Mouse (Mus musculus): ENCODE measurements around the gene Als2cr12. TPM values are rescaled to one million over a fixed set of nuclear protein-coding genes. Genes with fewer than 3 reads are reported as not detected.
"Not testable (repeated sequence)": the region's sequence is repeated elsewhere in the genome, so short reads cannot be mapped to it uniquely, and the experiment has no call there.

Gene Als2cr12
- polyA plus RNA-seq, 1 experiment from 2014 or later: not detected

DNA sequence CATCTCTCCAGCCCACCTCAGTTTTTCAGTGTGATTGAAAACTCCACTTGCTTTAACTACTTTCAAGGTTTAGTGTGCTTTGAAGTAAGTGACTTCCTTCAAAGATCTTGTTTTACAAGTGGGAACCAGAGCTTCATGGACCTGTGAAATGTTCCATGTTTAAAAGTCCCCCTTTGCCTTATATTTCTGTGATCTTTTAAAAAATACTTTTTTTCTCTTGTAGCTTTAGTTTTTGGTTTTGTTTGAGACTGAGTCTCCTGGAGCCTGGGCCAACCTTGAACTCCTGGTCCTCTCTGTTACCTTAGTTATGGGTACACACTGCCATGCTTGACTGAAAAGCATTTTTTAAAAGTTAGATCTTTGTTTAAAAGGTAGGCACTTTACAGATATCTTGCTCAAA, 19.7 kb upstream of the Als2cr12 start:
- Histone ChIP-seq H3K4me1 (peaks cover 11% of the 10 kb centered on the region; the same call in 1 of the 2 replicates), H3K9me3 (no peaks in the 10 kb centered on the region), H3K4me3 (no peak overlapping the region), H3K27me3 (ENCODE audit: insufficient read depth, poor library complexity, severe bottlenecking) (no peaks in the 10 kb centered on the region), H3K27ac (no peak overlapping the region), H3K36me3 (peaks cover 28% of the 10 kb centered on the region)
- no peak for DNase-seq (ENCODE audit: low spot score)

DNA sequence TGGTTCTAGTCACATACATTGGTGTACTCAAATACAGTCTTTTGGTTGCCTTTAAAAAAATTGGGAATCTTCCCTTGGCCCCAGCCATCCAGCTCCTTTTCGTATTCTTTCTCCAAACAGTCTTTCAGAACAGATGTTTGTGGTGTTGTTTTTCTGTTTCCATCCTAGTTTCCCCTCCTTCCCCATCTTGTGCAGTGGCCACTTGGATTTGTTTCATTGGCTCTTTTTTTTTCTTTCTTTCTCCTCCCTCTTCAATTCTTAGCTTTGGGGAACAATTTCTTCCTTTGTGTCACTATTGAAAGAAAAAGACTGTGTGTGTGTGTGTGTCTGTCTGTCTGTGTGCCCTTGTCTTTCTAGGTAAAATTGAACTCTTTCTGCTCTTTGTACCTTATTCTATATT, 18.6 kb upstream of the Als2cr12 start:
- Histone ChIP-seq H3K4me3 (peak overlapping the region; percentile 78), H3K9me3 (no peaks in the 10 kb centered on the region), H3K27ac (peak overlapping the region; percentile 98; the same call in 1 of the 2 replicates), H3K36me3 (peaks cover 28% of the 10 kb centered on the region), H3K4me1 (peaks cover 11% of the 10 kb centered on the region; the same call in 1 of the 2 replicates), H3K27me3 (ENCODE audit: insufficient read depth, poor library complexity, severe bottlenecking) (no peaks in the 10 kb centered on the region)
- no peak for DNase-seq (ENCODE audit: low spot score)
- WGBS: 68% methylated on average over 1 of the region's 1 CpGs

DNA sequence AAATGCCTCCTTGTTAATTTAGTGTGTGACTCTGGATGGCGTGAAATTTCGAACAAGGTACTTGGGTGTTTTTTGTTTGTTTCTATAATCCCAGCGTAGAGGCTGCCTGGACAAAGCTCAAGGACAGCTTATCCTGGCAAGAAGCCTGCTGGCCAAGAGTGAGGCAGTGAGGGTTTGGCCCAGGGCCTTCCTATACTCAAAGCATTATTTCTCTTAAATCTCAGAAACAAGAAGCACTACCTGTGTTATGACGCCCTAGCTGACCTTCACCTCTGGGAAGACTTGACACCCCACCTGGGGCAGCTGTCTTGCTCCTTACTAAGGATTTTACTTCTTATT, 18.1 kb upstream of the Als2cr12 start:
- Histone ChIP-seq H3K27ac (peak overlapping the region; percentile 98), H3K27me3 (ENCODE audit: insufficient read depth, poor library complexity, severe bottlenecking) (no peaks in the 10 kb centered on the region), H3K36me3 (peaks cover 24% of the 10 kb centered on the region), H3K4me3 (peak overlapping the region; percentile 78), H3K4me1 (peaks cover 11% of the 10 kb centered on the region; the same call in 1 of the 2 replicates), H3K9me3 (no peaks in the 10 kb centered on the region)
- DNase-seq (ENCODE audit: low spot score): no peak
- 56% methylated on average over 4 of the region's 4 CpGs for WGBS

DNA sequence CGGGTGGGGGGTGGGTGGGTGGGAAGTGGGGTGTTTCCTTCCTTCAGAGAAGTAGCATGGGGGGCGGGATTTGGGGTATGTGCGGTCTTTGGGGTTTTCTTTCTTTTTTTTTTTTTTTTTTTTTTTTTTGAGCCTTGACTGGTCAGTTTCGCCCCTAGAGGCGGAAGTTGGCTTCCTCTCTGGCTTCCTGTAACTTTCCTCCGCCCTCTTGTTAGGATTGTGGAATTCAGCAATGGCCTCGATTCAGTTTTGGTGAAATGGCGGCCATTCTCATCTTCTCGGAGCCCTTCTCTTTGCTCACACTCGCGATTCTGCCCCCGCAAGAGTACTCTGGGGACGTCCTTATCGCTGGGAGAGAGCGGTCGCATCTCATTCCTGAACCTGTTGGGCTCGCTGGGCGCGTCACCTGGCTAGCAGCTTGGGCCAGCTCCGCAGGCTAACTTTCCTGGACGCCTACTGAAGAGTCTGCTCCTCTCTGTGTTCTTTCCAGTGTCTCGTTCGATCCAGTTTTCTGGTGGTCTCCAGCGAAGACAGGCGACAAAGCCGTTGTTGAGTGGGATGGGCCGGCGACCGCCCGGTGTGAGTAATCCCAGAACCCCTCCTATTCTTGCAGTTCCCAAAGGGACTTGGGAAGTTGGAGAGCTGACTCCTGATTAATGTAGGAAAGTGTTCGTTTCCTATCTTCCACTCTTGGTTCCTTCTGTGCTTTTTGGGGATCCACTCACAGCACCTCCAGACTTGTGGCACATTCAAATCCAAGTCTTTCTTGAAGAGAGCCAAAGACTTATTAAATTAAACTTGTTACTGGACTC, 17.5 kb upstream of the Als2cr12 start:
- H3K4me1 ChIP-seq: peaks cover 11% of the 10 kb centered on the region; the same call in 1 of the 2 replicates

DNA sequence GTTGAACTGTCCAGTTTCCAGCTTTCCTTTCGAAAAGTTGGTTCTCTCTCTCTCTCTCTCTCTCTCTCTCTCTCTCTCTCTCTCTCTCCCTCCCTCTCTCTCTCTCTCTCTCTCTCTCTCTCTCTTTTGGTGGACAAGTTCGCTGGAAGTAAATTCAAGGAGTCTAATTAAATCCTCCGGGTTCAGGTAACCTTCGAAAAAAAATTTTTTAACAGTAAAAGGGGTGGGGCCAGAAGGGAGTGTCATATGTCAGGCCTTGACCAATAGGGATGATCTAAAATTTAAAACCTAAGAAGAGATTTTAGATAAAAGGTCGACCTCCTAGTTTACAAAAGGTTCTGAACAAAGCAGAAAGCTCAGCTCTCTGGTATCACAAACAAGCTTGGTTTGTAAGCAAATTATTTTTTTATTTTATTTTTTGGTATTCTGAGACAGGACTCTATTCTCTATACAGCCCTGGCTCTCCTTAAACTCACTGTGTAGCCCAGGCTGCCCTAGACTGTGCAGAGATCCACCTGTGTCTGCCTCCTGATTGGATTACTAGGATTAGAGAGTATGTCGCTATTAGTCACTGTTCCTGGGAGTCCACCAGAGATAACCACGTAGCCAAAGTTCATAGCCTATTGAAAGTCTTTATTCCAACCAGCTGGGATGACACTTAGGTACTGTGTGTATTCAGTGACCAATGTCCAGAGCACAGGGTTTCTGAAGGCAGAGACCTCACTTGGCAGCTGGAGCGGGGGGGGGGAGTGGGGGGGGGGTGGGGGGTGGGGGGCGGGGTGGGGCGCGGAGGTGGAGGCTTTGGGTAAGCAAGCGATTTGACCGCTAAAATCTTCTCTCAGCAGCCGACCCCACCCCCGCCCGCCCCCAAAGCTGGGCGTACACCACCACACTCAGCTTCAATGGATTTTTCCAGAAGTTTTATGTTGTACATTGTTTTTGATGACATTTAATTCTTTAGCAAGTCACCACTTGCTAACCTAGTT, 16.6 kb upstream of the Als2cr12 start:
- no peaks in the 10 kb centered on the region for H3K27me3 ChIP-seq (ENCODE audit: insufficient read depth, poor library complexity, severe bottlenecking)
- DNase-seq (ENCODE audit: low spot score): peak; percentile 89
- H3K9me3 ChIP-seq: no peaks in the 10 kb centered on the region
- peak overlapping the region; percentile 78 for H3K4me3 ChIP-seq
- 3% methylated on average over 13 of the region's 17 CpGs for WGBS
- peaks cover 11% of the 10 kb centered on the region; the same call in 1 of the 2 replicates for H3K4me1 ChIP-seq
- peaks cover 15% of the 10 kb centered on the region for H3K36me3 ChIP-seq
- peak overlapping the region; percentile 98 for H3K27ac ChIP-seq

More for the DNA sequence above, 17.5 kb upstream of the Als2cr12 start:
- 4% methylated on average over 29 of the region's 31 CpGs for WGBS
- DNase-seq (ENCODE audit: low spot score): peak; percentile 83
- Histone ChIP-seq H3K4me3 (peak overlapping the region; percentile 78), H3K36me3 (peaks cover 22% of the 10 kb centered on the region), H3K9me3 (no peaks in the 10 kb centered on the region), H3K27ac (peak overlapping the region; percentile 98), H3K27me3 (ENCODE audit: insufficient read depth, poor library complexity, severe bottlenecking) (no peaks in the 10 kb centered on the region)

DNA sequence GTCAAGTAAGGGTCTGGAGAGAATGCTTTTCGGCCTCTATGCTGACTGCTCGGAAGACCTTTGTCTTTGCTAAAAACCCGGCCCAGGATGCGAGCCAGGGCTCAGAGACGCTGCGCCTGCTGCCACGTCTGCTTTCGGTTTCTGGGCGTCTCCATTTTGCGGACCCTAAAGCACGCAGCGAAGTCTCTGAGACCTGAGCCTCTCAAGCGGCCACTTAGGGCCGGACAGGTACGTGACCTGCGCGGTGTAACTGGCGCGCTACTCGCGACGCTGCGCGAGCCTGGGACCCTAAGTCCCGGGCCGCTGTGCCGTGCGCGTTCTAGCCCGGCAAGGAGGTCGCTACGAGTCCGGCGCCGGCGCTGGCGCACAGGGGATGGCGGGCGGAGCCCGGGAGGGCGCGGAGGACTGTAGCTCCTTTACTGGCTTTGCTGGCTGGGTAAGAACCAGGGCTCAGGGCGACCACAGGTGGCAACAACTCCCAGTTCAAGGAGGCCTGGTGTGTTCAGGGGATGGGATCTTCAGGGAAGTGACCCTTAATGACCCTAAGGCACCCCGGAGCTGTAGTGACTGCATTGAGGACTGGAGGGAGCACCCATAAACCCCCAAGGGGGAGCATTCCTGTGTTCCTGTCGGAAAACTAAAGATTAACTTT, 15.7 kb upstream of the Als2cr12 start, which contains the start of gene Cflar:
Gene Cflar (plus strand): TSS at position 144 of the 652 bp plus-strand sequence.
- WGBS: 0% methylated on average over 45 of the region's 45 CpGs

DNA sequence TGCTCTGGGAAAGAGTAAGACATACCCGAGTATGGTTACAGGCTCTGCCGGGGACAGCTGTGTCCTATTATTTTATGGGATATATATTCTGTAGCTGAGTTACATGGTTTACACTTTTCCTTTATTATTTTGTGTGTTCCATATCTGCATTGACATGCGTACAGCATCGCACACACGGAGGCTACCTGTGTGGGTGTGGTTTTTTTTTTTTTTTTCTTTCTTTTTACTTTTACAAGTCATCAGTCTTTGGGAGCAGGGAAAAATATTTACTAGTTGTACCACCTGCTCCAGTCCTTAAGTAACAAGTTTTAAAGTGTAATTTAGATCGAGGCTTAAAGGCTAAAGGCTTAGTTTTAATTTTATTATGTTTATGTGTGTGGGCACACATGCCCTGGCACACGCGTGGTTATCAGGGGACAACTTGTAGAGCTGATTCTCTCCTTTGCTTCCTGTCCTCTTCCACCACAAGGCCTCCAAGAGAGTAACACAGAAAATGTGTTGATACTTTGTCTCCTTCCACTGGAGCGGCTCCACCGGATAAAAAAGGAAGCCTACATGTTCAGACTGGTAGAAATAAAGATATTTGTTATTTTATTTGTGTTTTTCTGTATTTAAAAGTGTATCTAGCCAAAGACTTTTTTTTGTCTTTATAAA, 15.0 kb upstream of the Als2cr12 start:
- Histone ChIP-seq H3K27me3 (ENCODE audit: insufficient read depth, poor library complexity, severe bottlenecking) (no peaks in the 10 kb centered on the region), H3K36me3 (peaks cover 9% of the 10 kb centered on the region), H3K27ac (peak overlapping the region; percentile 98), H3K4me1 (peaks cover 7% of the 10 kb centered on the region; the same call in 1 of the 2 replicates), H3K4me3 (peak overlapping the region; percentile 78), H3K9me3 (no peaks in the 10 kb centered on the region)
- peak; percentile 76 for DNase-seq (ENCODE audit: low spot score)
- WGBS: 49% methylated on average over 10 of the region's 10 CpGs

More for the DNA sequence above, 15.7 kb upstream of the Als2cr12 start, which contains the start of gene Cflar:
- Histone ChIP-seq H3K4me1 (peaks cover 11% of the 10 kb centered on the region; the same call in 1 of the 2 replicates), H3K4me3 (peak within 1 kb of the TSS; percentile 78), H3K27me3 (ENCODE audit: insufficient read depth, poor library complexity, severe bottlenecking) (no peaks in the 10 kb centered on the region), H3K9me3 (no peaks in the 10 kb centered on the region), H3K36me3 (peaks cover 10% of the 10 kb centered on the region), H3K27ac (peak within 1 kb of the TSS; percentile 98)
- peak; percentile 90 for DNase-seq (ENCODE audit: low spot score)

DNA sequence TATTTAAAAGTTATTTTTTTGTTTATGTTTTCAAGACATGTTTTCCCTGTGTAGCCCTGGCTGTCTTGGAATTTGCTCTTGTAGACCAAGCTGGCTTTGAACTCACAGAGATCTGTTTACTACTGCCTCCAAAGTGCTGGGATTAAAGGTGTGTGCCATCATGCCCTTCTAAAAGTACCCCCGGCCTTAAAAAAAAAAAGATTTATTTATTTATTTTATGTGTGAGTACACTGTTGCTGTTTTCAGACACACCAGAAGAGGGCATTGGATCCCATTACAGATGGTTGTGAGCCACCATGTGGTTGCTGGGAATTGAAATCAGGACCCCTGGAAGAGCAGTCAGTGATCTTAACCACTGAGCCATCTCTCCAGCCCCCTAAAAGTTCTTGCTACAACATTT, 14.3 kb upstream of the Als2cr12 start:
- not testable (repeated sequence) for H3K27me3 ChIP-seq (ENCODE audit: insufficient read depth, poor library complexity, severe bottlenecking); H3K9me3 ChIP-seq; H3K36me3 ChIP-seq; H3K4me1 ChIP-seq; H3K4me3 ChIP-seq; H3K27ac ChIP-seq
- DNase-seq (ENCODE audit: low spot score): peak; percentile 10
- 94% methylated on average over 1 of the region's 1 CpGs for WGBS

DNA sequence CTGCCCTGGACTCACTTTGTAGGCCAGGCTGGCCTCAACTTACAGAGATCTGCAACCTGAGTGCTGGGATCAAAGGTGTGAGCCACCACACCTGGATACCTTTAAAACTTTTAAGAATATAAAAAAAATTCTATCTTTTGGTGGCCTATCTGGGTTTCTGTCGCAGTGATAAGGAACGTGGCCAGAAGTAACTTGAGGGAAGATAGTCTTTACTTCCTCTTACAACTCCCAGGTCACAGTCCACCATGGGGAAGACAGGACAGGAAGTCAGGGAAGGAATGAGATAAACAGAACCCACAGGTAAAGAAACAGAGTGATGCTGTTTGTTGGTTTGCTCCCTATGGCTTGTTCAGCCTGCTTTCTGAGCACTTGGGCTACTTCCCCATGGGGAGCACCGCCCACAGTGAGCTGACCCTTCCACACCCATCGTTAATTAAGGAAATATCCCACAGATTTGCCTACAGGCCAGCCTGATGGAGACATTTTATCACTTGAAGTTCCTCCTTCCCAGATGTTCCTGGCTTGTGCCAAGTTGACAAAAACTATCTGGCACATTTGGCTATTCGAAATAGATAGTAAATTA, 4.9 kb upstream of the Als2cr12 start:
- H3K36me3 ChIP-seq; H3K9me3 ChIP-seq; H3K27ac ChIP-seq; H3K4me3 ChIP-seq; DNase-seq (ENCODE audit: low spot score); H3K27me3 ChIP-seq (ENCODE audit: insufficient read depth, poor library complexity, severe bottlenecking); H3K4me1 ChIP-seq: not testable (repeated sequence)
- 63% methylated on average over 4 of the region's 5 CpGs for WGBS

DNA sequence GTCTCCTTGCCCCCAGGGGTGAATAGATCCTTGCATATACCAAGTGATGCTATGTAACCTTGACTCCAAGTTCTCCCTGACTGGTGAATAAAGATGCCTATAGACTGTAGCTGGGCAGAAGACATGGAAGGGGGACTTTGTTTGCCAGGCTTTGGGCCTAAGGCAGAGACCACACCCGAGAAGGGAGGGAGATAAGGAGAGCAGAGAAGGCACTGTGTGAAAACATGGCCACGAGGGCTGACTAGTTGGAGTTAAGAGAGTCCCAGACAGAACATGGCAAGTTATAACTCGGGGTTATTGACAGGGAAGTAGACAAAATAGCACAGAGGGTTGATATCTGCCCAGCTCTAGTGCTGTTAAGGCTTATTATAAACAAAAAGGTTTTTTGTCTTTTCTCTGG, 4.2 kb upstream of the Als2cr12 start:
- DNase-seq (ENCODE audit: low spot score): peak; percentile 46
- Histone ChIP-seq H3K4me3 (no peak overlapping the region), H3K4me1 (no peaks in the 10 kb centered on the region), H3K9me3 (no peaks in the 10 kb centered on the region), H3K27ac (no peak overlapping the region), H3K27me3 (ENCODE audit: insufficient read depth, poor library complexity, severe bottlenecking) (no peaks in the 10 kb centered on the region), H3K36me3 (no peaks in the 10 kb centered on the region)
- 34% methylated on average over 3 of the region's 3 CpGs for WGBS

DNA sequence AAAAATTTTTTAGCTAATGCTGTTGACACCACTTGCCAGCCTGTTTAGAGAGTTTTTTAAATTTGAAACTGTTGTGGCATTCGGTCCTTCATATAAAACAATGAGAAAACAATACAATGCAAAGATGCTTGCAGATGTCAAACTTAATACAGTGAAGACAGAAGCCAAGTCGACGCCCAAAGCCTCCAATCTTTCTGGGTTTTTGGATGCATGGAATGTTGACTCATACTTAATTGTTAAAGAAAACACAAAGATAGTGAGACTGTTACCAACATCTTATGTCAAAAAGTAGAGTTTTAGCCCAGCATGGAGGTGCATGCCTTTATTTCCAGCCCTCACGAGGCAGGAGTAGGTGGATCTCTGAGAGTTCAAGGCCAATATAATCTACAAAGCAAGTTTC, 3.0 kb upstream of the Als2cr12 start:
- Histone ChIP-seq H3K27me3 (ENCODE audit: insufficient read depth, poor library complexity, severe bottlenecking) (no peaks in the 10 kb centered on the region), H3K36me3 (no peaks in the 10 kb centered on the region), H3K4me3 (no peak overlapping the region), H3K9me3 (no peaks in the 10 kb centered on the region), H3K27ac (no peak overlapping the region), H3K4me1 (no peaks in the 10 kb centered on the region)
- no peak for DNase-seq (ENCODE audit: low spot score)
- 83% methylated on average over 4 of the region's 4 CpGs for WGBS

DNA sequence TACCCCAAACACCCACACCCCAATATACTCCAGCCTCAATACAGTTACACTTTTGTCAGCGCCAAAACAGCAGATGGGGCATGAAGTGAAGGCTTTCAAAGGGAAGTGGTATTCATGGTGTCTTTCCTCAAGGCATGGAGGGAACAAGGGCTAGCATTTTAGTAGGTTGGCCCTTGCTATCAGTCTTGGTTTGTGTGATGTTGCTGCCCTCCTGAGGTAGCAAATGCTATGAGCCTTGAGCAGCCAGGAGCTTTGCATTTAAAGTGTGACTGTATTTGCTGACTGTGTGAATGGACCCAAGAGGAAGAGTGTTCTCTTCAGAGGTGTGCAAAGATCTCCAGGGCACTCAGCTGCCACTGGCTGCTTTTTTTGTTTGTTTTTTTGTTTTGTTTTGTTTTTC, 1.8 kb upstream of the Als2cr12 start:
- not testable (repeated sequence) for H3K4me3 ChIP-seq; H3K27ac ChIP-seq; H3K27me3 ChIP-seq (ENCODE audit: insufficient read depth, poor library complexity, severe bottlenecking); DNase-seq (ENCODE audit: low spot score); H3K36me3 ChIP-seq; H3K9me3 ChIP-seq; H3K4me1 ChIP-seq
- 55% methylated on average over 1 of the region's 1 CpGs for WGBS
